Mouse (Mus musculus): ENCODE data around the gene Hp1bp3. TPM values are rescaled to one million over a fixed set of nuclear protein-coding genes. Genes with fewer than 3 reads are reported as not detected.

The Hp1bp3 gene
- total RNA-seq (2021): 100 to 1,000 TPM; 153 to 154 TPM

DNA sequence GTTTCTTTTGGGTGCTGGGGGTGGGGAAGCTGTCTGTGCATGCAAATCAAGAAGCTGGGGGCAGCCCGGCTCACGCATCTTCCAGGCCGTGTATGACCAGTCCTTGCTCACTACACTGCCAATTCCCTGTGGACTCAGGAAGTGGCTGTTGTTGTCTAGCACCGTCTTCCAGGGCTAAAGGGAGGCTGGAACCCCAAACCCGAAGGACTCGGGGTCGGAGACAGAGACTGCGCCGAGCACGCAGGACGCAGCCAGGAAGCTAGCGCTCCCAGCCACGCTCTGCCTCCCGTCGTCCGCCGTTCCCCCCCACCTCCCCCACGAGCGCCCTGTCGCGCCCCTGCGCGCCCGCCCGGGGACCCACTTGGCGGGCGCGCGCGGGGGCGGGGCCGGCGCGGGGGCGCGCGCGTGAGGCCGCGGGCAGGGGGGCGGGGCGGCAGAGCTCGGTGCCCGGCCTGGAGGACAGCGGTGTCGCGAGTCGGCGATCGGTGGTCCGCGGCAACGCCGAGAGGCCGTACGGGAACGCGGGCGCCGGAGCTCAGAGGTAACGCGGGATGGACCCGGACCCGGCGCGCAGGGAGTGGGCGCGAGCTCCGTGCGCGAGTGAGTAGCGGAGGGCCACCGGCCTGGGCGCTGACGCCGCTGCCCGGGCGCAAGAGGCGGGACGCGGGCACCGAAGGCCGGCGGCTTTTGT lies at the start of gene Hp1bp3:
Gene Hp1bp3, plus strand, starts transcription at position 97 of the 691 bp plus-strand sequence.
- intact Hi-C loops (cut with DNase I): no loop called here

GRCm38 (mm10) chr4:138166519-138166918 lies 49.6 kb upstream of the Hp1bp3 start:
- no peak for DNase-seq (ENCODE audit: extremely low spot score in 1 of 2, low spot score in 2 of 2)
- intact Hi-C loops (cut with DNase I): no loop called here

More for the DNA sequence above, at the start of gene Hp1bp3:
- peak; percentile 40 to 87 for DNase-seq (ENCODE audit: extremely low spot score in 1 of 2, low spot score in 2 of 2)

DNA sequence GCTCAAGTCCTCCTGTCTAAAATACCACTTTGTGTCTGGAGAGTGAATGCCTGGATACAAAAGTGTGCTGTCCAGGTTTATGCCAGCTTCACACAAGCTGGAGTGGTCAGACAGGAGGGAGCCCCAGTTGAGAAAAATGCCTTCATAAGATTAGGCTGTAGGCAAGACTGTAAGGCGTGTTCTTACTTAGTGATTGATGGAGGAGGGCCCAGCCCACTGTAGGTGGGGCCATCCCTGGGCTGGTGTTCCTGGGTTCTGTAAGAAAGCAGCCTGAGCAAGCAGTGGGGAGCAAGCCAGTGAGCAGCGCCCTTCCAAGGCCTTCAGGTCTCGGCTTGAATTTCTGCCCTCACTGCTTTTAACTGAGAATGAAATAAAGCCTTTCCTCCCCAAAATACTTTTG lies 47.9 kb upstream of the Hp1bp3 start:
- no peak for DNase-seq (ENCODE audit: extremely low spot score in 1 of 2, low spot score in 2 of 2)
- intact Hi-C loops (cut with DNase I): no loop called here

GRCm38 (mm10) chr4:138169420-138169819 lies 46.7 kb upstream of the Hp1bp3 start:
- intact Hi-C loops (cut with DNase I): no loop called here
- no peak for DNase-seq (ENCODE audit: extremely low spot score in 1 of 2, low spot score in 2 of 2)

- no peak for DNase-seq (ENCODE audit: extremely low spot score in 1 of 2, low spot score in 2 of 2)
- intact Hi-C loops (cut with DNase I): loop anchor here (10.0 kb wide), 1 partner anchor 62 kb away; no protein-coding TSS in a partner anchor
These were observed 43.4 kb upstream of the Hp1bp3 start for GRCm38 (mm10) chr4:138172686-138173085.

GRCm38 (mm10) chr4:138179391-138179790 lies 36.7 kb upstream of the Hp1bp3 start:
- DNase-seq (ENCODE audit: extremely low spot score in 1 of 2, low spot score in 2 of 2): no peak
- intact Hi-C loops (cut with DNase I): loop anchor here (10.0 kb wide), 1 partner anchor 55 kb away; no protein-coding TSS in a partner anchor

GRCm38 (mm10) chr4:138180719-138181118 lies 35.4 kb upstream of the Hp1bp3 start:
- DNase-seq (ENCODE audit: extremely low spot score in 1 of 2, low spot score in 2 of 2): no peak
- intact Hi-C loops (cut with DNase I): no loop called here

DNA sequence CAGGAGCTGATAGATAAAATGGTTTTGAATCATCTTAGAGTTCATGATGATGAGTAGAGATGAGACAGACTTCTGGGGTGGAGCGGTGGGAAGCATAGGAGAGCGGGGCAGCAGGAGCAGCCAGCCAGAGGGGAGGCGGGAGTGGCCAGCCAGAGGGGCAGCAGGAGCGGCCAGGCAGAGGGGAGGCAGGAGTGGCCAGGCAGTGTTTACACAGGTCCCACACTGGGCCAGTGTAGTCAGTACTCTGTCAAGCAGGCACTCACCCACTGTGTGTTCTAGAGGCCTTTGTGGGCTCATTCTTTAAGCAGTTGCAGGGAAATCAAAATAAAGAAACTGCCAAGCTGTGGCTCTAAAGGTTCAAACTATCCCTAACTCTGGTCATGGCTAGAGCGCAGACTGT lies 32.0 kb upstream of the Hp1bp3 start:
- no peak for DNase-seq (ENCODE audit: extremely low spot score in 1 of 2, low spot score in 2 of 2)
- intact Hi-C loops (cut with DNase I): no loop called here

DNA sequence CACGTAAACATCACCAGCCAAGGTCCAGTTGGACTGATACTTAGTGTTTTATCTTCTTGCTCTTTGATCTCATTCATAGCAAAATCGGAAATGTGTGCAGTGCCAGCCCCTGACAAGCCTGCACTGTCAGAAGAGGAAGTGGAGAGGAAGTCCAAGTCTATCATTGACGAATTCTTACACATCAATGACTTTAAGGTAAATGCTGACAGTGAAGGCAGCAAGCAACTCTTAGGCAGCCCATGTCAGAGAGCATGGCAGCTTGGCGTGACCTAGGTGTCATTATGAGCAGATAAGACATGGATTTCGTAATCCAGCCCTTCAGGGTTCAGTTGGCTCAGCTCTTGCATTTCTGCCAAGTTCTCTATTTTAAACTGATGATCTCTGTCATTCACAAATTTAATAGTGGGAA lies 31.5 kb upstream of the Hp1bp3 start:
- intact Hi-C loops (cut with DNase I): no loop called here
- DNase-seq (ENCODE audit: extremely low spot score in 1 of 2, low spot score in 2 of 2): no peak

DNA sequence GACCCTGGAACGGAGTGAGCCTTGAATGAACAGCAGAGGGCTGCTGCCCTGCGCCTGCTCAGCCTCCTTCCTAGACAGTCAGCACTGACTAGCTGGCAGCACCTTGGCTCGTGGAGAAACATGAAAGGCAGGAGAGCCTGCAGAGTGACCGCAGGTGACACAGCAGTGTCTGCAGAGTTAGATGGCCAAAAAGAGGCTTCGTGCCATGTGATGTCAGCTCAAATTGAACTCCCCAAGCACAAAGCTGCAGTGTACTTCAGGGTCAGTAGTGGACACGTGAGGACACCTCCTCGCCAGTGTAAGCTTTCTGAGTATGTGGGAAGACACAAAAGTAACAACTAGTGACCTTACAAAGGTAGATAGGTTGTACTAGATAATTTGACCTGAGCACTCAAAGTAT lies 30.1 kb upstream of the Hp1bp3 start:
- intact Hi-C loops (cut with DNase I): no loop called here
- DNase-seq (ENCODE audit: extremely low spot score in 1 of 2, low spot score in 2 of 2): no peak

- DNase-seq (ENCODE audit: extremely low spot score in 1 of 2, low spot score in 2 of 2): no peak
- intact Hi-C loops (cut with DNase I): no loop called here
These were observed 28.1 kb upstream of the Hp1bp3 start for GRCm38 (mm10) chr4:138187995-138188394.

GRCm38 (mm10) chr4:138192561-138192960 lies 23.5 kb upstream of the Hp1bp3 start:
- intact Hi-C loops (cut with DNase I): loop anchor here (5.0 to 10.0 kb wide), 2 partner anchors 45 to 228 kb away; no protein-coding TSS in a partner anchor
- DNase-seq (ENCODE audit: extremely low spot score in 1 of 2, low spot score in 2 of 2): no peak

DNA sequence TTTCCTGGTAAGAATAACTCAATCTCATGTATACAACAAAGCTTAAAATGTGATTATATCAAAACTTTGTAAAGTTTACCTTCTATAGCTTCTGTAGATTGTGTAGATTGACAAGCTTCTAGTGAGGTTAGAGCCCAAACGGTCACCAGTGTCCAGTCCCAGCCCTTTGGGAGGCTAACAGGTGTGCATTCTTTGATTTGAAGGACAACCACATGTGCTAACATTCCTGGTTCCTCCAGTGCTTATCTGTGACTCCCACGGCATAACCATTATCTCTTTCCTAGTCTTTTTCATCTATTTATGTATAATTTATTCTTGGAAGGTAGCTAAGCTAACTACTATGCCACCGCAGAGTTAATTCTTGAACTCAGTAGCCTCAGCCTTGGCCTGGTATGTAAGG lies 15.3 kb upstream of the Hp1bp3 start:
- intact Hi-C loops (cut with DNase I): no loop called here
- DNase-seq (ENCODE audit: extremely low spot score in 1 of 2, low spot score in 2 of 2): no peak

GRCm38 (mm10) chr4:138201696-138202095 lies 14.4 kb upstream of the Hp1bp3 start:
- intact Hi-C loops (cut with DNase I): no loop called here
- no peak for DNase-seq (ENCODE audit: extremely low spot score in 1 of 2, low spot score in 2 of 2)

GRCm38 (mm10) chr4:138210116-138210515 lies 6.0 kb upstream of the Hp1bp3 start:
- DNase-seq (ENCODE audit: extremely low spot score in 1 of 2, low spot score in 2 of 2): no peak
- intact Hi-C loops (cut with DNase I): no loop called here

- DNase-seq (ENCODE audit: extremely low spot score in 1 of 2, low spot score in 2 of 2): no peak
- intact Hi-C loops (cut with DNase I): no loop called here
These were observed 2.2 kb upstream of the Hp1bp3 start for GRCm38 (mm10) chr4:138213861-138214260.

GRCm38 (mm10) chr4:138215671-138216199 lies 361 bp upstream of the Hp1bp3 start:
- intact Hi-C loops (cut with DNase I): no loop called here

GRCm38 (mm10) chr4:138216891-138217392 lies 846 bp downstream of the Hp1bp3 start:
- peak; percentile 96 to 98 for DNase-seq (ENCODE audit: extremely low spot score in 1 of 2, low spot score in 2 of 2)
- intact Hi-C loops (cut with DNase I): no loop called here

More at GRCm38 (mm10) chr4:138215671-138216199, 361 bp upstream of the Hp1bp3 start:
- DNase-seq (ENCODE audit: extremely low spot score in 1 of 2, low spot score in 2 of 2): no peak

DNA sequence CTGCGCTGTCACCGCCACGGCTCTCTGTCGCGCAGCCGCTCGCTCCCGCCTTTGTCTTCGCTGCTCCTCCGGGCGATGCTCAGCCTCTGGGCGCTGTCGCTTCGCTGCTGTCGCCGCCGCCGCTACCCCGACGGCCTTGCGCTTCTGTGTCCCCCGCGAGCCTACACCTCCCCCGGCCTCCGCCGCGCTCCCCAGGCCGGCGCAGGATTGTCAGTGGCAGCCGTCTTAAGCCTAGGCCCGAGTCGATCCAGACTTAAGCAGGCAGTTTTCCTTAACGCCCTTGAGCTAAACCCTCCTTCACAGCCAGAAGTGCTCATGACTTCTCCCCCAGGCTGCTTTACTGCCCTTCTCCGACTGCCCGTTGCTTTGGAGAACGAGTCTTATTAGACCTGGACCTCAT lies 1.3 kb downstream of the Hp1bp3 start:
- intact Hi-C loops (cut with DNase I): no loop called here
- DNase-seq (ENCODE audit: extremely low spot score in 1 of 2, low spot score in 2 of 2): no peak

DNA sequence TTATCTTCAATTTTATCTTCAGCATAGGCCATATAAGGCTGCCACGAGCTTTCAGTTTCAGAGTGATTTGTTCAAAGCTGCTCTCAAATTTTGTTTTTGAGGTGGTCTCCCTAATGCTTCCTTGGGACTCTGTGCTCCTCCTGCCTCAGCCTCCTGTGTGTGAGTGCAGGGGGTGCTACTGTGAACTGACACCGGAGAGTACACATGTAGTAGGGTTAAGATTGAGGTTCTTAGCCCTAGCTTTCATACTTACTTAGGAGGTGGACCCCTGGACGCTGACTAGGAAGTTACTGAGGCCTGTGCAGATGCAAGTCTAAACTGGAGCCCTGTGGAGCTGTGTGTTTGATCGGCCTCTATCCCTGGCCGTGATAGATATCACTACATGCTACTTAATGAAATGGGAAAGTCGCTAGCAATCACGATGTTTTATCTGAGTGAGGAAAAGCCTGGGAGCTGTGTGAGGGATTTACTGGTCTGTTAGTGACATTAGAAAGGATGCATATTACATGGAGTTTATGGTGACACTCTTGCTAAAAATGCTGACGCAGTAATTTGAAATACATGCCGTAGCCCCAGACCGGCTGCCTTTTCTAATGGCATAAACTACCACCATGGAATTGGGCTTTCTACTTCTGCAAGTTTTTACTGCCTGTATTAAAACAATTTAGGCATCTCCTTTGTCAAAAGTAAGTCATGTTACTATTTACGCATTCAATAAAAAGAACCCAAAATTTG lies 2.0 kb downstream of the Hp1bp3 start:
- intact Hi-C loops (cut with DNase I): no loop called here
- DNase-seq (ENCODE audit: extremely low spot score in 1 of 2, low spot score in 2 of 2): no peak
